Mouse (Mus musculus) forebrain, embryonic 16.5 days (tissue): ENCODE measurements at regions not wholly inside any gene's neighbourhood (a gene's known extent, or its start where the extent isn't known, plus 50 kb on each side); places are given as distances from the start of the nearest gene placed in this dataset.

Experiments
- ATAC-seq: fragments of 200-750 bp; cut with Nextera tagmentation; 2 replicates; pipeline ENCODE4 v1.8.0; 2017; ENCODE audit warnings: mild to moderate bottlenecking, moderate library complexity
- H3K27ac ChIP-seq: fragments of 300-500 bp; sonication (generic); 2 replicates; pipeline ENCODE4 v1.5.1; 2014; ENCODE audit warnings: low read length, control low read depth
- H3K27me3 ChIP-seq: fragments of 300-500 bp; sonication (generic); replicated peaks from 2 replicates; pipeline ENCODE4 v1.6.1; 2014; ENCODE audit warnings: low read length; ENCODE audit not compliant: control insufficient read depth, insufficient read depth
- H3K36me3 ChIP-seq: fragments of 300-500 bp; sonication (generic); 2 replicates; pipeline ENCODE4 v1.6.1; 2014; ENCODE audit not compliant: control insufficient read depth, insufficient read depth
- H3K4me1 ChIP-seq: fragments of 300-500 bp; sonication (generic); replicated peaks from 2 replicates; pipeline ENCODE4 v1.6.1; 2014; ENCODE audit warnings: low read length; ENCODE audit not compliant: control insufficient read depth, insufficient read depth
- H3K4me2 ChIP-seq: fragments of 300-500 bp; sonication (generic); 2 replicates; pipeline ENCODE4 v1.6.1; 2014; ENCODE audit warnings: mild to moderate bottlenecking, low read length, control low read depth
- H3K4me3 ChIP-seq: fragments of 300-500 bp; sonication (generic); replicated peaks from 2 replicates; pipeline ENCODE4 v1.5.1; 2014; ENCODE audit warnings: mild to moderate bottlenecking, low read length, control low read depth
- H3K9ac ChIP-seq: fragments of 300-500 bp; sonication (generic); replicated peaks from 2 replicates; pipeline ENCODE4 v1.6.1; 2014; ENCODE audit warnings: low read depth, low read length, control low read depth
- H3K9me3 ChIP-seq: fragments of 300-500 bp; sonication (generic); 2 replicates; pipeline ENCODE4 v1.6.1; 2016; ENCODE audit warnings: low read length; ENCODE audit not compliant: control insufficient read depth
- WGBS: fragments of 180-500 bp; shearing (Covaris S2); extraction: QIAGEN DNeasy Blood & Tissue Kit; methylation state at CpG from one replicate; pipeline ENCODE4 v1.1.7; 2014; 5-methylcytosine and 5-hydroxymethylcytosine counted together

DNA sequence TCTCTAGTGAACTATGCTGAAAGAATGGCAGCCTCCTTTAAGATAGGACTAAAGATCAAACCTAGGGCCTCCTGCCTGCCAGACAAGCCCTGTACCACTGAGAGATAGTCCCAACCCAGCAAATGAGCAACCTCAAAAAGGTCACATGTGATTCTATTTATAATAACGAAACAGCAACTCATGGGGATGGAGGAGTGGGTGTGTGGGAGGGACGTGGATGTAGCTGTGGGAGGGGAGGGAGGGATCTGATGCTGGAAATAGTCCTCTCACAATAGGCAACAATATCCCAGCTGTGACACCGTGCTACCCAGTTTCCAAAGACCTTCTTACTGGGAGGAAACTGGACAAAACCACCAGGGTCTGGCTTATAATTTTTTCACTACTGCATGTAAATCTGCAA is 69.5 kb upstream of the Igfbp5 start:
- Histone ChIP-seq H3K9ac (no peak overlapping the region), H3K36me3 (no peaks in the 10 kb centered on the region), H3K27me3 (no peaks in the 10 kb centered on the region; the same call in 1 of the 2 replicates), H3K4me3 (no peak overlapping the region), H3K4me1 (peaks cover 8% of the 10 kb centered on the region), H3K9me3 (no peaks in the 10 kb centered on the region), H3K27ac (no peak overlapping the region), H3K4me2 (no peak overlapping the region)
- no peak for ATAC-seq
- WGBS = 33% methylated on average over 3 of the region's 3 CpGs

- H3K4me3 ChIP-seq = no peak overlapping the region
- no peak for ATAC-seq
- peaks cover 8% of the 10 kb centered on the region for H3K4me1 ChIP-seq
- no peaks in the 10 kb centered on the region for H3K36me3 ChIP-seq
- no peak overlapping the region for H3K9ac ChIP-seq
- 90% methylated on average over 1 of the region's 1 CpGs for WGBS
- H3K4me2 ChIP-seq = no peak overlapping the region
- H3K27ac ChIP-seq = no peak overlapping the region
- H3K9me3 ChIP-seq = no peaks in the 10 kb centered on the region
- H3K27me3 ChIP-seq = no peaks in the 10 kb centered on the region; the same call in 1 of the 2 replicates
Measured at GRCm38 (mm10) chr1:72943082-72943481, 68.4 kb upstream of the Igfbp5 start.

- Histone ChIP-seq H3K27me3 (no peaks in the 10 kb centered on the region; the same call in 1 of the 2 replicates), H3K4me2 (no peak overlapping the region), H3K36me3 (no peaks in the 10 kb centered on the region), H3K9ac (no peak overlapping the region), H3K4me1 (peaks cover 8% of the 10 kb centered on the region), H3K27ac (no peak overlapping the region), H3K9me3 (no peaks in the 10 kb centered on the region), H3K4me3 (no peak overlapping the region)
- WGBS = 86% methylated on average over 9 of the region's 9 CpGs
- ATAC-seq = no peak
Measured at GRCm38 (mm10) chr1:72942351-72942750, 67.7 kb upstream of the Igfbp5 start.

DNA sequence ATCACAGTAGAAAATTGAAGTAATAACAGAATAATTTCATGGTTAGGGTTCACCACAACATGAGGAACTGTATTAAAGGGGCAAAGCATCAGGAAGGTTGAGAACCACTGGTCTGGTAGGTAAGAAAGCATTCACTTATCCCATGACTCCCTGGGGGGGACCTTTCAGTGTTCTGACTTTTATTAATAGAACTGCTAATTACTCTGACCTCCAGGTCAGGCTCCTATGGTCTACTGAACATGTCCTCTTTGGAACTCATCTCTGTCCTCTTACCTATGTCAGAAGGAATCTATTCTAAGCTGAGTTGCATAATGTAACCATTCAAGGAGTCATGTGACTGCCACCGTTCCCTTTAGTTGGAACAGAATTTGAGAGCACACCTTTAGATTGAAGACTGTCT is 65.3 kb upstream of the Igfbp5 start:
- no peak overlapping the region for H3K4me3 ChIP-seq
- H3K9me3 ChIP-seq = no peaks in the 10 kb centered on the region
- H3K36me3 ChIP-seq = no peaks in the 10 kb centered on the region
- peaks cover 2% of the 10 kb centered on the region for H3K4me1 ChIP-seq
- WGBS = 88% methylated on average over 1 of the region's 1 CpGs
- no peak overlapping the region for H3K27ac ChIP-seq
- no peak for ATAC-seq
- H3K9ac ChIP-seq = no peak overlapping the region
- H3K4me2 ChIP-seq = no peak overlapping the region
- no peaks in the 10 kb centered on the region; the same call in 1 of the 2 replicates for H3K27me3 ChIP-seq

- Histone ChIP-seq H3K36me3 (no peaks in the 10 kb centered on the region), H3K4me2 (no peak overlapping the region), H3K27ac (no peak overlapping the region), H3K4me3 (no peak overlapping the region), H3K27me3 (no peaks in the 10 kb centered on the region), H3K4me1 (no peaks in the 10 kb centered on the region), H3K9me3 (no peaks in the 10 kb centered on the region), H3K9ac (no peak overlapping the region)
- no peak for ATAC-seq
- WGBS = 80% methylated on average over 5 of the region's 5 CpGs
Measured at GRCm38 (mm10) chr1:72936681-72937465, 62.2 kb upstream of the Igfbp5 start.

DNA sequence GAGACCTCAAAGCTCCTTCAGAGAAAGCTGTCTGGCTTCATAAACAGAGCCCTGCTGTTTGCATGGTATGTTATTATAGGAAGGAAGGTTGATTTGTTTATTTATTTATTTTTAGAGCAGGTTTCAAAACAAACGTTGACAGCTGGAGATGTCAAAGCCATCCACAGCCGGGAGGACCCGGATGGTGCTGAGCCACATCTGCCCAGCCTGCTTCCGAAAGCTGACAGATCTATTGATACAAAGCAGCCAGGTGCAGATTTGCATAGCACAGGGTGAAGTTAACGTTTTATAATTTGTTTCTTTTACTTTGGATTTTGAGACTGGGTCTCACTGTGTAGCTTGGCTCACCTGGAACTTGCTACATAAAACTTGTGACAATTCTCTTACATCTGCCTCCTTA is 61.5 kb upstream of the Igfbp5 start:
- WGBS = 77% methylated on average over 5 of the region's 5 CpGs
- ATAC-seq = no peak

GRCm38 (mm10) chr1:72935084-72935483 is 60.4 kb upstream of the Igfbp5 start:
- H3K27ac ChIP-seq = no peak overlapping the region
- no peaks in the 10 kb centered on the region for H3K27me3 ChIP-seq
- no peak overlapping the region for H3K9ac ChIP-seq
- no peak overlapping the region for H3K4me3 ChIP-seq
- H3K36me3 ChIP-seq = no peaks in the 10 kb centered on the region
- WGBS = 86% methylated on average over 4 of the region's 4 CpGs
- no peak for ATAC-seq
- no peak overlapping the region for H3K4me2 ChIP-seq
- no peaks in the 10 kb centered on the region for H3K4me1 ChIP-seq
- H3K9me3 ChIP-seq = no peaks in the 10 kb centered on the region

More for the DNA sequence above, 61.5 kb upstream of the Igfbp5 start:
- H3K4me3 ChIP-seq = no peak overlapping the region
- no peaks in the 10 kb centered on the region for H3K27me3 ChIP-seq
- no peak overlapping the region for H3K27ac ChIP-seq
- H3K36me3 ChIP-seq = no peaks in the 10 kb centered on the region
- H3K9me3 ChIP-seq = no peaks in the 10 kb centered on the region
- H3K4me2 ChIP-seq = no peak overlapping the region
- H3K9ac ChIP-seq = no peak overlapping the region
- no peaks in the 10 kb centered on the region for H3K4me1 ChIP-seq

GRCm38 (mm10) chr1:72929774-72930173 is 55.1 kb upstream of the Igfbp5 start:
- no peak overlapping the region for H3K4me2 ChIP-seq
- no peaks in the 10 kb centered on the region for H3K27me3 ChIP-seq
- 94% methylated on average over 4 of the region's 4 CpGs for WGBS
- no peak overlapping the region for H3K9ac ChIP-seq
- H3K27ac ChIP-seq = no peak overlapping the region
- no peaks in the 10 kb centered on the region for H3K4me1 ChIP-seq
- H3K9me3 ChIP-seq = no peaks in the 10 kb centered on the region
- no peaks in the 10 kb centered on the region for H3K36me3 ChIP-seq
- H3K4me3 ChIP-seq = no peak overlapping the region
- no peak for ATAC-seq
